Mouse (Mus musculus): Measurements from ENCODE around the gene Rbm28. TPM values are rescaled to one million over a fixed set of nuclear protein-coding genes. Genes with fewer than 3 reads are reported as not detected.

The Rbm28 gene
- polyA plus RNA-seq (2012; ENCODE audit: insufficient read depth, insufficient read length, missing spikeins) = 42.5 and 43.8 TPM in 2 replicates

DNA sequence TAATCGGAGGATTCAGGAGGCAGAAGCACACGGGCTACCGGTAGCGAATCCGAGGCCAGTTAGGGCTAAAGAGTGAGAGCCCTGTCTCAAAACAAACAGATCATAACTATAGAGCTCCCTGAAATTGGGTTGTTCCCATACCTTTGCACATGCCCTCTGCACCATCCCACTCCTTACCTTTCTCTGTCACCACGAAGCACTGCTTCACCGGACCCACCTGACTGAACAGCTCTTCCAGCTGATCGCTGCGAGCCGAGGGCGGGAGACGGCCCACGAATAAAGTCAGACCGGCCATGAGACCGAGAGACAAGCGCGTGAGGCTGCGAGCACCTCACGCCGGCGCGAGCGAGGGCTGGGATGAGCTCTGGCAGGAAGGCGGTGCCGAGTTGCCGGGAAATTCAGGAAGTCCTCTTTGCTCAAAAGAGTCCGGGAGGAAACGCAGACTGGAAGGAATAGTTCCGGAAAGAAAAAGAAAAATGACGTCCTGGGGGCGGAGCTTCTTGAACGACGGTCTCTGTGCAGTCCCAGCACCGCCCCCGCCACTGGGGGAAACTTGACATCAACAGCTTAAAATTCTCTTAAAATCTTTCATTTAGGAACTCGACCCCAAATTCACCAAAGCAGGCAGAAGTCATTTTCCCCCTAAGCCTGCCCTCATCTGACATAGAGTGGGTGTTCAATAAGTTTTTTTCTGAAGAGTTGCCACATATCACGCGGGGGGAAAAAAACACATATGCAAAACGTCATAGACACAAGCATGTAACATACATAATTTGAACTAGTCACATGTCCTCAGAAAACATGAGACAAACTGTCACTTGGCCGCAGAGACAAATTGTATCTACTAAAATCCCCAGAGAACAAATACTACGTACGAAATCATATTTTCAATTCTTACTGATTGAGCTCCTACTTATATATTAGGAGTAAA lies at the start of gene Rbm28:
TSS of gene Rbm28 (minus strand) at position 693 of the 931 bp plus-strand sequence.
- Histone ChIP-seq H3K27ac (ENCODE audit: insufficient read depth, low read depth, low read length) (no peak within 1 kb of the TSS), H3K4me1 (ENCODE audit: control insufficient read depth, insufficient read depth, low read length) (peaks cover 8% of the 10 kb centered on the region), H3K4me3 (ENCODE audit: insufficient read depth, low read length) (peak within 1 kb of the TSS; percentile 86)
- TF ChIP-seq CTCF (IDR thresholded peaks at IDR 0.05; ENCODE audit: low read depth, low read length) (no peak), POLR2A (IDR thresholded peaks at IDR 0.05; ENCODE audit: borderline replicate concordance, low read depth, low read length) (no peak)

DNA sequence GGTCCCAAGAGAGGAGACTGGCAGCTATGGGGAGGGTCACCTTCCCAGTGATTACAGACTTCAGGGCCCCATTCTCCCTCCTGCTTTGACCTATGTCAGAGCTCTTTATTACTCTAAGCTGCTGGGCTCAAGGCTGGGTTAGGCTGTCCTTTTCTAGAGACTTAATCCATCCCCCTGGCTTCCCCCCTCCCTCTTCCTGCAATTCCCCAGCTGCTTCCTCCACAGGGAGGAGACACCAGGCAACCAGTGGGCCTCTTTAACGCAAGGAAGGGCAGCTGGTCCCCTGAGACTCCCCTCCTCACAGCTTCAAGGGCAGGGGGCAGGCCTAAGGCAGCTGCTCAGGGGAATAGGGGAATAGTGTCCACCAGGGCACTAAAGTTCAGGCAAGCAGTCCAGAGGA lies 49.4 kb upstream of the Rbm28 start:
- H3K4me1 ChIP-seq (ENCODE audit: control insufficient read depth, insufficient read depth, low read length) = peaks cover 36% of the 10 kb centered on the region
- H3K4me3 ChIP-seq (ENCODE audit: insufficient read depth, low read length) = no peak overlapping the region
- no peak overlapping the region for H3K27ac ChIP-seq (ENCODE audit: insufficient read depth, low read depth, low read length)
- TF ChIP-seq POLR2A (IDR thresholded peaks at IDR 0.05; ENCODE audit: borderline replicate concordance, low read depth, low read length) (no peak), CTCF (IDR thresholded peaks at IDR 0.05; ENCODE audit: low read depth, low read length) (no peak)

DNA sequence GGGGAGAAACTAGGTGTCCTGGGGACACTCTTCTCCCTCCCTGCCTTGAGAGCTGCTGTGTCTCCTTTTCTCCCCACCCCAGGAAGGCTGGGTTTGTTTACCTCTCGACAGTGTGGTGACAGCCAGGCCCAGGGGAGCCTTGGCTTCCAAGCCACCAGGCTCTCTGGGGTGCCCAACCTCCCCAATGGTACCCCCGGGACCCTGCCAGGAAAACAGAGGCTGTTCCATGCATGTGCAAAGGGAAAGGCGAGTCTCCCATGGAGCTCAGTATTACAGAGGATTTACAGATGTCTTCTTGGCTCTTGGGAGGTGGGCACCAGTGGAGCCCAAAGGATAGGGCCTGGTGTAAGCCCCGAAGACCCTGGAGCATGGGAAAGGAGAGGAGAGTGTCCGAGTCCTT lies 48.6 kb upstream of the Rbm28 start:
- H3K4me3 ChIP-seq (ENCODE audit: insufficient read depth, low read length) = no peak overlapping the region
- peaks cover 36% of the 10 kb centered on the region for H3K4me1 ChIP-seq (ENCODE audit: control insufficient read depth, insufficient read depth, low read length)
- no peak for TF ChIP-seq CTCF (IDR thresholded peaks at IDR 0.05; ENCODE audit: low read depth, low read length)
- no peak for TF ChIP-seq POLR2A (IDR thresholded peaks at IDR 0.05; ENCODE audit: borderline replicate concordance, low read depth, low read length)
- H3K27ac ChIP-seq (ENCODE audit: insufficient read depth, low read depth, low read length) = no peak overlapping the region

DNA sequence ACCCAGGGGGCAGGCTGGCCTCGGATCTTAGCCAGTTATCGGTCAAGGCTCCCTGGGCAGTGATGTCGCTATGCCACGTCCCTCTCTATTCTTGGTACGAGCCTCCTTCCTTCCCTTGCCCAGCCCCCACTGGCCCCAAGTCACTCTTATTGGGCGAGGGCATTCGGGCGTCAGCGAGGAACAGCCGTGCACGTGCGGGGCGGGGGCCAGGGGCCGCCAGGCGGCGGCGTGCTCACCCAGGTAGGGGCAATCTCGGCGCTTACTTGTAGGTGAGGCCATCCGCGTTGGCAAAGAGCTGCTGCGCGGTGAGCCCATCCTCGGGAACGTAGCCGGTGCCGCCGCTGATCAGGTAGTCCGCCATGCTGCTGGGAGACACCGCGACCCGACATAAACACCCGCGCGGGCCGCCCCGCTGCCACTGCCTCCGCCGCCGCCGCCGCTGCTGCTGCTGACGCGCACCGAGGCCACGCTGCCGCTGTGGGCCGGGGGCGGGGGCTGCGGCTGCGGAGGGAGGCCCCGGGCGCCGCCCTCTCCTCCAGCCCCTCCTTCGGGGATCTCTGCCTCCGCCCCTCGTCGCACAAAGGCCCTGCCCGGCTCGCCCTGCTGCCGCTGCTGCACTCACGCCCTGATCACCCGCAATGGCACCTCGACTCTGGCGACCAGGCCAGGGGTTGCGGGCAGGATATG lies 47.1 kb upstream of the Rbm28 start:
- Histone ChIP-seq H3K27ac (ENCODE audit: insufficient read depth, low read depth, low read length) (peak overlapping the region; percentile 25), H3K4me1 (ENCODE audit: control insufficient read depth, insufficient read depth, low read length) (peaks cover 27% of the 10 kb centered on the region), H3K4me3 (ENCODE audit: insufficient read depth, low read length) (peak overlapping the region; percentile 70)
- TF ChIP-seq CTCF (IDR thresholded peaks at IDR 0.05; ENCODE audit: low read depth, low read length) (no peak), POLR2A (IDR thresholded peaks at IDR 0.05; ENCODE audit: borderline replicate concordance, low read depth, low read length) (no peak)

DNA sequence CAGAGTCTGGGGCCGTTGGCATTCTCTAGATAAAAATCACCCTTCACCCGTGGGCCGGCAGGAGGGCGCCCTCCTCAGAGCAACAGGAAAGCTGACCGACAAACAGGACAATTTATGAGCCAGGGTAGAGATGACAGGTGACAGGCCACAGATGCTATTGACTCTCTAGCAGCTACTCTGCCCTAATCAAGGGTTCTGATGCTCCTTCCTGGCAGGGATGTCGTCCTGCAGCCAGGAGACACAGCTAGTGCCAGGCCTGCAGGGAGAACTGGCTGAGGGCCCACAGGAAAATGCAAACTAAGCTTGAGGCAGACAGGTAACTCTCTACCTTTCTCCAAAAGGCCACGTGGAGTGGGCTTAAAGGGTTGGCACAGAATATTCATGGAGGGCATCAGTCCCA lies 46.3 kb upstream of the Rbm28 start:
- TF ChIP-seq CTCF (IDR thresholded peaks at IDR 0.05; ENCODE audit: low read depth, low read length) (no peak; the same call in 1 of the 2 replicates), POLR2A (IDR thresholded peaks at IDR 0.05; ENCODE audit: borderline replicate concordance, low read depth, low read length) (no peak)
- peaks cover 27% of the 10 kb centered on the region for H3K4me1 ChIP-seq (ENCODE audit: control insufficient read depth, insufficient read depth, low read length)
- peak overlapping the region; percentile 70 for H3K4me3 ChIP-seq (ENCODE audit: insufficient read depth, low read length)
- no peak overlapping the region for H3K27ac ChIP-seq (ENCODE audit: insufficient read depth, low read depth, low read length)

DNA sequence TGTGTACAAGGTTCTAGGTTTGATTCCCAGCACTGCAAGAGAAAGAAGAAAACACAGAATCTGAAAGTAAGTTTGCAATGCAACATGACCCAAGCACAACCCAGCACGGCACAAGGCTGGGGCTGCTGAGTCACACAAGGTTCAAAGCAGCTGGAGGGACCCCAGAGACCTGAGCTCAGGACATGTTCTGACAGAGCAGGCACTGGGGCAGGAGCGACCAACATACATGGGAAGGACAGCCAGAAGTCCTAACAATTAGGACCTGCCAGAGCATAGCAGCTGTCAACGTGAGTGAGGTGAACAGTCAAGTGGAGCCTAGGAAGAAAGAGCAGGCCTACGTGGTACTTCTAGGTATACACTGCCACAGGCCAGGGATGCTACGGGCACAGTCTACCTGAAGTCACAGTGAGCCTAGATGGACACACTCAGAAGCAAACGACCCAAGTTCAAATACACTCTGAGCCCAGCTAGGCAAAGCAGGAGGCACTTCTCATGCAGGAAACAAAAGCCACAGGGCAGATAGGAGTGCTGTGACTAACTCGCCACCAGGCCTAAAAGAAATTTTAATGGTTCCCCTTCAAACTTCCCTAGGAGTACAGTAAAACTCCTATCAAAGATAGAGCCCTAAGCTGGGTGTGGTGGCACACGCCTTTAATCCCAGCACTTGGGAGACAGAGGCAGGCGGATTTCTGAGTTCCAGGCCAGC lies 45.6 kb upstream of the Rbm28 start:
- no peak overlapping the region for H3K27ac ChIP-seq (ENCODE audit: insufficient read depth, low read depth, low read length)
- TF ChIP-seq POLR2A (IDR thresholded peaks at IDR 0.05; ENCODE audit: borderline replicate concordance, low read depth, low read length) (no peak), CTCF (IDR thresholded peaks at IDR 0.05; ENCODE audit: low read depth, low read length) (no peak)
- no peak overlapping the region for H3K4me3 ChIP-seq (ENCODE audit: insufficient read depth, low read length)
- H3K4me1 ChIP-seq (ENCODE audit: control insufficient read depth, insufficient read depth, low read length) = peaks cover 26% of the 10 kb centered on the region

DNA sequence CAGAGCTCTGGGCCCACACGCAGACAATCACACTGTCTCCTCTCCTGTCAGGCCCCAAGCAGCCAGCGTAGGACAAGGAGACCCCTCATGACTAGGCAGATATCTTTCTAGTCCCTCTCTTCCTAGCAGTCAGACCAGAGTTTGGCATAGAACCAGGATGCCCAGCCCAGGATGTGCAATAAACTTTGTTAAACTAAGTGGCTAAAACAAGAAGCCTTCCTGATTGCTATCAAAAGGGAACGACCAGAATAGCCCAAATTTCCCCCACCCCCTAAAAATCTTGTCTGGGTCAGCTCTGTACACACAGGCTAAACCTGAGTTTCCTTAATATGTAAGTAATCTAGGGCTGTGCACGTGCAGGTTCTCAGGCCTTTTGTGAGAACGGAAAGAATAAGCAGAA lies 43.4 kb upstream of the Rbm28 start:
- Histone ChIP-seq H3K4me1 (ENCODE audit: control insufficient read depth, insufficient read depth, low read length) (peaks cover 16% of the 10 kb centered on the region), H3K27ac (ENCODE audit: insufficient read depth, low read depth, low read length) (no peak overlapping the region), H3K4me3 (ENCODE audit: insufficient read depth, low read length) (no peak overlapping the region)
- TF ChIP-seq POLR2A (IDR thresholded peaks at IDR 0.05; ENCODE audit: borderline replicate concordance, low read depth, low read length) (no peak), CTCF (IDR thresholded peaks at IDR 0.05; ENCODE audit: low read depth, low read length) (no peak)

DNA sequence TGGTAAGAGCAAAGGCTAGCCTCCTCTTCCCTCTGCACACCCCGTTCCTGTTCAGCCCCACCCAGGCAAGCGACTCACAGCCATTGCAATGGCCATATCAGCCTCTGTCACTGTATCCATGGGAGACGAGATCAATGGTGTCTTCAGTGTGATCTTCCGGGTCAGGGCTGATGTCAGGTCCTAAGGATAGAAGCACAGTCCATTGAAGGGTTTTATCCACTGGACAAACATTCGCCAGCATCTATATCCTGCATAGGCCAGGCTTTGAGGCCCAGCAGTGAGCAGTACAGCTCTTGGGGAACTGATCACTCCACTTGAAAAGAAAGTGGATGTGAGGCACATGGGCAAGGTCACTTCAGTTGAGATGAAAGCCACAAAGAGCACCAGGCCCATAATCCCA lies 42.2 kb upstream of the Rbm28 start:
- no peak overlapping the region for H3K4me3 ChIP-seq (ENCODE audit: insufficient read depth, low read length)
- no peak overlapping the region for H3K27ac ChIP-seq (ENCODE audit: insufficient read depth, low read depth, low read length)
- TF ChIP-seq POLR2A (IDR thresholded peaks at IDR 0.05; ENCODE audit: borderline replicate concordance, low read depth, low read length) = no peak
- TF ChIP-seq CTCF (IDR thresholded peaks at IDR 0.05; ENCODE audit: low read depth, low read length) = no peak
- H3K4me1 ChIP-seq (ENCODE audit: control insufficient read depth, insufficient read depth, low read length) = peaks cover 13% of the 10 kb centered on the region

DNA sequence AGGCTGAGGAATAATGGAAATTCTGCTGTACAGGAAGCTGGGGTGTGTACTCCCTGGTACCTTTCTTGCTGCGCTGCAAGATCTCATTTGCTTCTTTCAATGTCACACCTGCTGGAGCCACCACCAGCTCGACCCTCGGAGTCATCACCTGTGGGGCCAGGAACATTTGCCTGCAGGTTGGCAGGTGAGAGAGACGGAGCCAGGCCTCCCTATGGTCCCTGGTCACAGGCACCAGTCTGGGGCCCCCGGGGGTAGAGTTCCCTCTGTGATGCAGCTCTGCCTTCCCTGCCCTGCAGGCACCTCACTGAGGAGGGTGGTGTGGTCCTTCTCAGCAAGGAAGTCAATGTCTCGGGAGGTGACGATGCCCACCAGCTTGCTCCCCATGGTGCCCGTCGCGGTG lies 41.2 kb upstream of the Rbm28 start:
- Histone ChIP-seq H3K4me3 (ENCODE audit: insufficient read depth, low read length) (no peak overlapping the region), H3K27ac (ENCODE audit: insufficient read depth, low read depth, low read length) (no peak overlapping the region), H3K4me1 (ENCODE audit: control insufficient read depth, insufficient read depth, low read length) (peaks cover 9% of the 10 kb centered on the region)
- TF ChIP-seq CTCF (IDR thresholded peaks at IDR 0.05; ENCODE audit: low read depth, low read length) (no peak), POLR2A (IDR thresholded peaks at IDR 0.05; ENCODE audit: borderline replicate concordance, low read depth, low read length) (no peak)

Data from bone marrow macrophage, adult 2 months (primary cell).